Mouse (Mus musculus): ENCODE measurements around the gene Tmem254c. TPM values are rescaled to one million over a fixed set of nuclear protein-coding genes. Genes with fewer than 3 reads are reported as not detected.

Tmem254c gene
- polyA plus RNA-seq (2017; shearing (Covaris generic)), result 16.0 TPM

GRCm38 (mm10) chr14:26067325-26067633 lies at the start of gene Tmem254c:
TSS of gene Tmem254c (minus strand) at chr14:26067355.

DNA sequence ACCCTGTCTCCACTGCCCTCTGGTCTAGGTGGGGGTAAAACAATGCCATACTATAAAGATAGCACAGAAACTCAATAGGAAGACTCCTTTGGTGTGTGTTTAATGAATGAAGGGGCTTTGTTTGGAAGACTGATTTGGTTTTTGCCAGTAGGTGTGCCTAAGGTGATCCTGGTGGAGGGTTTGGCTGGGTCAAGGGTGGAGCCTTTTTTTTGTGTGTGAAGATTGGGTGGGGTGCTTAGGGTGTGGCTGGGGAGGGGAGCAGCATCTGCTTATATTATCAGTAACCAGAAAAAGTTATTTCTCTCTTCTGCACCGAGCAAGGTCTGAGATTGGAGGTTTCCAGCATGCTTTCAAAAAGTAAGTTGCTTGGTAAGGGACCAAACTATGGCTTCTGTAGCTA lies 14.8 kb upstream of the Tmem254c start, which contains the start of gene Cphx3:
Gene Cphx3, plus strand, starts transcription at position 301 of the 400 bp plus-strand sequence.

DNA sequence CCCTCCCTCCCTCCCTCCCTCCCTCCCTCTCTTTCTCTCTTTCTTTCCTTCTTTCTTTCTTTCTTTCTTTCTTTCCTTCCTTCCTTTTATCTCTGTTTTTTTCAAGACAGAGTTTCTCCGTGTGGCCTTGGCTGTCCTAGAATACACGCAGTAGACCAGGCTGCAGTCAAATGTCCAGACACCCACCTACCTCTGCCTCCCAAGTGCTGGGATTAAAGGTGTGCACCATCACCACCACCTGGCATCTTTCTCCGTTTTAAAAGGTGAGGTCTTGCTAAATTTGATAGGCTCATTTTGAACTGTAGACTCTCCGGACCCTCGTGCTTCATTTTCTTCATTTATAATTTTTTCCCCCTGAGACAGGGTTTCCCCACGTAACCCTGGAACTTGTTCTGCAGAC lies 14.1 kb upstream of the Tmem254c start, which contains the start of gene Cphx2:
Gene Cphx2, plus strand, starts transcription at position 301 of the 400 bp plus-strand sequence.

GRCm38 (mm10) chr14:26042611-26043010 lies 24.5 kb downstream of the Tmem254c start, which contains the start of gene Gm9780:
TSS of gene Gm9780 (minus strand) at chr14:26042711.

Other genes starting within 250 kb of the Tmem254c start
- gene Anxa11, start 225.2 kb downstream of the Tmem254c start, polyA plus RNA-seq (2017; shearing (Covaris generic)), result 37.9 TPM
- gene Plac9a, start 164.3 kb downstream of the Tmem254c start, polyA plus RNA-seq (2017; shearing (Covaris generic)), result not detected
- 0.43 TPM for gene Tmem254a, start 139.7 kb downstream of the Tmem254c start, polyA plus RNA-seq (2017; shearing (Covaris generic))
- gene Cphx1, start 129.1 kb downstream of the Tmem254c start, polyA plus RNA-seq (2017; shearing (Covaris generic)), result 1.2 TPM
- gene Duxbl1, start 88.8 kb downstream of the Tmem254c start, polyA plus RNA-seq (2017; shearing (Covaris generic)), result 0.62 TPM
- not detected for gene Gm9780, start 24.6 kb downstream of the Tmem254c start, polyA plus RNA-seq (2017; shearing (Covaris generic))
- gene Cphx2, start 14.2 kb upstream of the Tmem254c start, polyA plus RNA-seq (2017; shearing (Covaris generic)), result not detected
- gene Cphx3, start 14.9 kb upstream of the Tmem254c start, polyA plus RNA-seq (2017; shearing (Covaris generic)), result not detected
- not detected for gene Duxbl2, start 51.0 kb upstream of the Tmem254c start, polyA plus RNA-seq (2017; shearing (Covaris generic))
- 0.50 TPM for gene Plac9b, start 115.1 kb upstream of the Tmem254c start, polyA plus RNA-seq (2017; shearing (Covaris generic))
- 3.6 TPM for gene Tmem254b, start 139.7 kb upstream of the Tmem254c start, polyA plus RNA-seq (2017; shearing (Covaris generic))
- gene Duxbl3, start 190.6 kb upstream of the Tmem254c start, polyA plus RNA-seq (2017; shearing (Covaris generic)), result not detected

Data from effector memory CD4-positive, alpha-beta T cell, adult 7 months (primary cell).